Mouse (Mus musculus) ES-CJ7 (cell line): Measurements from ENCODE around the gene Irf7.
"Not testable (repeated sequence)": the region's sequence is repeated elsewhere in the genome, so short reads cannot be mapped to it uniquely, and the experiment has no call there.

Experiments used
- DNase-seq: peaks from one replicate; pipeline ENCODE4 v3.0.0; 2011; ENCODE audit warnings: low read depth, low spot score

Irf7 gene

DNA sequence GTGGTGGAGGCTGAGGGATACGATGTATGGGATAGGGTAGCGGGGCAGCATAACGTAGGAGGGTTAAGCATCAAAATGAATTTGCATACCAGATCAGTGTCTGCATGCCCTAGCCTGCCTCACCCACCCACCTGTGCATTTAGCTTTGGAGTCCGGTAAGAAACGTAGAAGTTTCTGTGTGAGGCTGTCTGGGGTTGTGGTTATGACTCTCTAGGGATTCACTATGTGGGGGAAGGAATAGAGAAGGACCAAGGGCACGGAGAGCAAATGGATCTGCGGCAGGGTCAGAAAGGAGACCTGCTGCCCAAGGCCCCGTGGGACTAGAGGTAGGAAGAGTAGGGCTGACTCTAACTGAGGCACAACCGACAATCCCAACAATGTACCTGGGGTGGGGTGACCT lies 9.1 kb upstream of the Irf7 start:
- DNase-seq: no peak

DNA sequence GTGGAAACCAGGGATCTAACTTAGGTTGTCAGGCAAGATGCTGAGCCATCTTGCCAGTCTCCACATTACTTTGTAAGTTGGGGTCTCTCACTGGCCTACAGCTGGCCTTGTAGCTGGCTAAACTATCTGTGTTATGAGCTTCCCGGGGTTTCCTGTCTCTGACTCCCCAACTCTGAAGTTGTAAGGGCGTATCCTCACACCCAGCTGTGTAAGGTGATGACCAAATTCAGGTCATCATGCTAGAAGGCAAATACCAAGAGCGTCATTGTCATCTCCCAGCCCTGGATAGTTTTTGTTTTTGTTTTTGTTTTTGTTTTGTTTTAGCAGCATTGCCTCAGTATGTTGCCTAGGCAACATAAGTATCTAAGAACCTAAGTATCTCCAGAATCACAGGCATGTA lies 4.3 kb upstream of the Irf7 start:
- DNase-seq: no peak

DNA sequence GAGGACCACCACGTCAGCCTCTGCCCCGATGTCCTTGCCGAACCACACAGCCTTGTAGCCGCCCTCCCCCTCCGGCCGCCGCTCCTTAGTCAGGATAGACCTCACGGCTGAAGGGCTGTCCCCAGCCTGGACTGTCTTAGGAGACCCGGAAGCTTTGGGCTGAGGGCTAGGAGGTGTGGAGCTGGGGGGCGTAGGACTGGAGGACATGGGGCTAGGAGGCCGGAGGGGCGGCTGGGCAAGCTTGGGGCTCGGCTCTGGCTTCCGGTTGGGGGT lies 2.9 kb upstream of the Irf7 start:
- no peak for DNase-seq

DNA sequence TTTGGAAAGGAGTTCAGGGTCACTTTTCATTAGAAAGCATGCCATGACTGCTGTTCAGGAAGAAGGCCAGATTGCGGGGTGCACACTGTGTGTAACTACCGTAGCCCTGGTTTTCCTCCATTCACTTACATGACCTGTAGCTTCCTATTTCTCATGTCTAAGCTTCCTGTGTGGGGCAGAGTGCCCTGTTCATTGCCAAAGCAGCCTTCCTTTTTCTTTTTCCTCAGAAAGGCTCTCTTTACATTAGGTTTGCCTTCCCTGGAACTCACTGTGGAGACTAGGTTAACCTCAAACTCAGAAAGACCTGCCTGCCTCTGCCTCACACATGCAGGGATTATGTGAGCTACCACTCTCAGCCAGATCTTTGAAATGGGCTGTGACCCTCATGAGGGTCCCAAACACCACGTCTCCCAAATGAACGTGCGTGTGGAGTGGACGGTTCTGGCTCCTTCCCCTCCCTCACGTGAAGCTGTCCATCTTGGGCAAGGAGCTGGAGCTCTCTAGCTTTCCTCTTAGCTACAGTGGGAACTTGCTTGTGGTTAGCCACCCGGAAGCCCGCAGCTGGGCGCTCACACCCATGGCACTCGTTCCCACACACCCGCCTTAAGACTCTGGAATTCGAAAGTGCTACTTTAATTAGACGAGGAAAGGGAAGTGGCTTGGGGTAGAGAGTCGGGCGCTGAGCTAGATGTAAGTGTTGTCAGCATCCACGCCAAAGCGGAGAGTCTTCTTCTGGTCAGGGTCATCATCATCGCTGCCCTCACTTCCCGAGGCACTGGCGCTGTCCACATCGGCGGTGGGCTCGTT lies 2.4 kb upstream of the Irf7 start:
- no peak for DNase-seq

DNA sequence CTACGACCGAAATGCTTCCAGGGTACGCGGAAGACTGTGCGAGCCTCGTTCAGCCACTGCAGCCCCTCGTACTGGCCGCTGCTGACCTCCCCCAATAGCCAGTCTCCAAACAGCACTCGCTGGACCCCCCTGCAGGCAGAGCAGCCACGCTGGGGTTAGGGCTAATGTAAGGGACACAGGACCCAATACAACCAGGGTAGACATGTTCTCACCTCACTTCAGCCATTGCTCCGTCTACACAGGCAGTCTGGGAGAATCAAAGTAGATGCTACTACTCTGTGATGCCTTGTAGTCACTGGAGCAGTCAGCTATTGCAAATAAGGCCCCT lies 906 bp downstream of the Irf7 start:
- DNase-seq: no peak

DNA sequence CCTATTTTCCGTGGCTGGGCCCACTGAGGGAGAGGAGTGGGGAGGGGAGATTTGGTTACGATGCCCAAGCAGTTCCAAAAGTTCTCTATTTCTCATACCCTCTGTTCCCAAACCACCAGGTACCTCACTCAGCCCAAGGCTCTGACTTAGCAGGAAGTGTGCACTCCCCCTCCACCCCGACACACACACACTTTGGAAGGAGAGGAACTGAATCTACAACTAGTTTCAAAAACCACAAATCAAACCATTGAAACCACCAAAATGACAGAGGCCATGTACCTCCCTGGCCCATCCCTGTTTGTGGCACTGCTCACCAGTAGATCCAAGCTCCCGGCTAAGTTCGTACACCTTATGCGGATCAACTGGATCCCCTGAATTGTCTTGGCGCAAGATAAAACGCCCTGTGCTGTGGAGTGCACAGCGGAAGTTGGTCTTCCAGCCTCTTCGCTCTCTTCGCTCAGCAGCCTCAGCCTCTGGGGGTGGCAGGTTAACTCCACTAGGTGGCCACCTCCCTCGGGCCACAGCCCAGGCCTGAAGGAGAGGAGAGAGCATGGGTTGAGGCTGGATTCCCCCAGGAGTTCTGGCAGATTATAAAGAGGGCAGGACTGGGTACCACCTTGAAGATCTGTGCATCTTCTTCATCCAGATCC lies 1.4 kb downstream of the Irf7 start:
- peak; percentile 19 for DNase-seq

DNA sequence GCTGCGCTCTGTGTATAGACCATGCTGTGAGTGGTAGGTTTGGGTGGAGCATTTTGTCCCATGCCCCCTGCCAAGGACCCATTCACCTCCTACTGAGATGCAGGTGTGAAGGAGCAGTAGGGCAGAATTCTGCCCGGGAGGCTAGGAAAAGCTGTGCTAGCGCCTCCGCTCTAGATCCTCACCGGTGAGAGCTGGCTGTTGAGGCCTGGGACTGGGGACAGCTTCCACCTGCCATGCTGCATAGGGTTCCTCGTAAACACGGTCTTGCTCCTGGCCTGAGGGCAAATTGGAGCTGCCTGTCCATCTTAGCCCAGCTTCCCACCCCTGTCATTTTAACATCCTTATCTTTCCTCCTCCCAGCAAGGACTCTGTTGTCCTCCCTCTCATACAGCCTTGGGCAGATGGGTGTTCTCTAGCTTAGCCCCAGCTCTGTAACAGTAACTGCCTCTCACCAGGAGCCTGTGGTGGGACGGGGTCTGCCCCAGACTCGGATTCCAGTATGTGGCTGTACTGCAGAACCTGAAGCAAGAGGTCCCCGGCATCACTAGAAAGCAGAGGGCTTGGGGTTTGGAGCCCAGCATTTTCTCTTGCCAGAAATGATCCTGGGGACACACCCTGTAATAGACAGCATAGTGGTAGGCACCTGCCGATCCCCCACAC lies 2.1 kb downstream of the Irf7 start:
- no peak for DNase-seq

DNA sequence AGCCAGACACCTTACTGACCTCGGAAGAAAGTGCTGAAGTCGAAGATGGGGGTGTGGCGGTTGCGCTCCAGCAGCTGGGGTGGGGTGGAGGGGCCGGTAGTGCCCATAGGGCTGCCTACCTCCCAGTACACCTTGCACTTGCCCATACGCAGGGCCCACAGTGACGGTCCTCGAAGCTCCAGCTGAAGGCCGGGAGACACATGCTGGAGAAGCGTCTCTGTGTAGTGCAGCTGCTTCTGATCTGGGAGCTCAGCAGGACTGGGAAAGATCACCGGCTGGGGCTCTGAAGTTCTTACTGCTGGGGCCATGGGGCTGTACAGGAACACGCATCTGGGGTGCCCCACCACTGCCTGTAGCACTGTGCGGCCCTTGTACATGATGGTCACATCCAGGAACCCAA lies 2.6 kb downstream of the Irf7 start:
- no peak for DNase-seq

DNA sequence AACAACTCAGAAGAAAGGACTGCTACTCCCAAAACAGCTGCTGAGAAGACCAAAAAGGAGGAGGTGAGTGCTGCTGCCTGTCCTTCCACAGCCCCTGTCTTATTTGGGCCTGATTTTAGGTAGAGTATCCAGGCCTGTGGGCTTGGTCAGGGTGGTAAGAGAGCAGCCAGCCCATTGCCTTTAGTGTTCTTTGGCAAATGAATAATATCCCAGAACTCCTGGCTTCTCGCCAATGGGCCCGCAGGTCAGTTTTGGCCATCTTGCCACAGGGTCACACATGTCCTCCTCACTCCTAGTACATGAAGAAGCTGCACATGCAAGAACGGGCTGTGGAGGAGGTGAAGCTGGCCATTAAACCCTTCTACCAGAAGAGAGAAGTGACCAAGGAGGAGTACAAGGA lies 4.8 kb downstream of the Irf7 start:
- no peak for DNase-seq

DNA sequence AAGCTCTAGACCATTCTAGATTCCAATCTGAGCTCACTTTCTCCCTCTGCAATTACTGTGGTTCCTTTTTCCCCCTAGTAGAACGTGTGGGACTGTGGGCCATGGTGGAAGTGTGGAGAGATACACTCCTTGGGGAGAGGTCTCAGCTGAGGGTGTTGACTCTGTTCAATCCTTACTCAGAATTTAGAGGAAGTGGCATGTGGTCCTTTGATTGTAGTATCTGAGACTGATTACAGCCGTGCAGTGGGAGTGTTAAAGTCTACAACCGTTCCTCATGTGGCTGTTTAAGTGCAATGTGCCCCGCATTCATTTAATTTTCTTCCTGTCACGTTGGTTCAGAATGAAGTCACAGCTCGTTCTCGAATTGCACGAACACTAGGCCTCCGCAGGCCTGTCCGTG lies 10.1 kb downstream of the Irf7 start:
- no peak for DNase-seq

DNA sequence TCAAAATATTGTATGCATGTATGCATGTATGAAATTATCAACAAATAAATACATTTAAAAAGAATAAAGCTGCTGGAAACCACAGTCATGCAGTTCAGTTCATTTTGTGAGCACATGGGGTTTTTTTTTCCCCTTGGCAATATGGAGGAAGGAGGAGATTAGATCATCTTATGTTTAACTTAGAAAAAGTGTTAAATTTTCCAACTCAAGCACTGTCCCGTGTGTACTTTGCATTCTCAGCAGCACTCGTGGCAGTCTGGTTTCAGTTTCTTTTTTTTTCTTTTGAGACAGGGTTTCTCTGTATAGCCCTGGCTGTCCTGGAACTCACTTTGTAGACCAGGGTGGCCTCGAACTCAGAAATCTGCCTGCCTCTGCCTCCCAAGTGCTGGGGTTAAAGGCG lies 15.8 kb downstream of the Irf7 start:
- DNase-seq: not testable (repeated sequence)

DNA sequence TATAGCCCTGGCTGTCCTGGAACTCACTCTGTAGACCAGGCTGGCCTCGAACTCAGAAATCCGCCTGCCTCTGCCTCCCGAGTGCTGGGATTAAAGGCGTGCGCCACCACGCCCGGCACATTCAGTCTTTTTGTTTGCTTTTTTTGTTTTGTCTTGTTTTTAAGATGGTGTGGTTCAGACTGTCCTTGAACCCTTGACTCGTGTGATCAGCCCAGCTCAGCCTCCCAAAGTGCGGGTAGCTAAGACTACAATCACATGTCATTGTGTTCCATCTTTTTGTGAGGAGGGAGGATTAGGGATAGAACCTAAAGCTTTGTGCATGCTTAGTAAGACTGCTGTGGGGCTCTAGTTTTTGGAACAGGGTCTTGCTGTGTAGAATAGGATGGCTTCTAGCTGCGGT lies 34.7 kb downstream of the Irf7 start:
- peak; percentile 68 for DNase-seq

DNA sequence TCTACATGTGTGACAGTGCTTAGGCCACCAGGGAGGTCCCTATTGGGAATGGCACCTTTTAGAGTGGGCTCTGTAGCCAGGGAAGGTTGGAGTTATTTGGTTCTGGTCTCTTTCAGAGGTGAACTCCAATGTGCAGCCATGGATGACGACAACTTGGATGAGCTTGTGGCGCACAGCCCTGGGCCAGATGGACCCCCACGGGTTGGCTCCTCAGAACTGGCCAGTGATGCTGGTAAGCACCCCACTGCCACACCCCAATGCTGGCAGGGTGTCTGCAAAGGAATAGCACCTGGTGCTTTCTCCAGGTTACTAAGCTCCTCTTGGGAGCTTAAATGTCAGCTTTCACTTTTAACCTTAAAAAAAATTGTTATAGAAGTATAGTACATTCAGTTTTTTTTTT lies 35.2 kb downstream of the Irf7 start:
- DNase-seq: no peak

DNA sequence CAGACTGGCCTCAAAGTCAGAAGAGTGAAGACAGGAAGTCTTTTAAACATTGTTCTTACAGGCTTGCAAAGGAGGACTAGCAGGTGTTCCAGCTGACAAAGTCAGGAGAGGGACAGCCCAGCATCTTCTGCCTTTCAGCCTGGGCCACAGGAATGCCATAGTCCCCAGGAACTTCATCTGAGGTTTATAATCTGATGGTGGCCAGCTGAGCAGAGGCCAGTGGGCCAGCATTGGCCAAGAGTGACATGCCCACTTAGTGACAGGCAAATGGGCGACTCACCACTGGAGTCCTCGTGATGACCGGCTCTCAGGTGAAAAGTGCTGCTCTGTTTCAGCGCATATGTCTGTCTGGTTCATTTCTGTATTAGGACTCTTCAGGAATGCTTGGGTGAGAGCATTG lies 35.7 kb downstream of the Irf7 start:
- no peak for DNase-seq

DNA sequence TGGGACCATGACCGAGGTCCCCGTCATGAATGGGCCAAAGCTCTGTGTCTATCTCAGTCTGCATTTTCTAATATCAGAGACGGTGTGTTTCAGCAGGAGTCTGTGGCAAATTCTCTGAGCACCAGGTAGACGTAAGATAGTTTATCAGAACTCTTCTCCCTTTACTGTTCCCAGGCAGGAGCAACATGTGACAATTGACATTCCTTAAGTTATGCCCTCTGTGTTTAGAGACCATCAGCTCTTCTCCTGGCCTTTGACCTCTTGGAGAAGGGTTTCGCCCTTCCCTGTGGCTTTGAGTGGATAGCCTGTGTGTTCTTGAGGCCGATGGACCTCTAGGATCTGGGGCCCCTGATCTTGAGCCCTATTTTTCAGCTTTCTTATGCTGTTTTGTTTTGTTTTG lies 36.6 kb downstream of the Irf7 start:
- no peak for DNase-seq

DNA sequence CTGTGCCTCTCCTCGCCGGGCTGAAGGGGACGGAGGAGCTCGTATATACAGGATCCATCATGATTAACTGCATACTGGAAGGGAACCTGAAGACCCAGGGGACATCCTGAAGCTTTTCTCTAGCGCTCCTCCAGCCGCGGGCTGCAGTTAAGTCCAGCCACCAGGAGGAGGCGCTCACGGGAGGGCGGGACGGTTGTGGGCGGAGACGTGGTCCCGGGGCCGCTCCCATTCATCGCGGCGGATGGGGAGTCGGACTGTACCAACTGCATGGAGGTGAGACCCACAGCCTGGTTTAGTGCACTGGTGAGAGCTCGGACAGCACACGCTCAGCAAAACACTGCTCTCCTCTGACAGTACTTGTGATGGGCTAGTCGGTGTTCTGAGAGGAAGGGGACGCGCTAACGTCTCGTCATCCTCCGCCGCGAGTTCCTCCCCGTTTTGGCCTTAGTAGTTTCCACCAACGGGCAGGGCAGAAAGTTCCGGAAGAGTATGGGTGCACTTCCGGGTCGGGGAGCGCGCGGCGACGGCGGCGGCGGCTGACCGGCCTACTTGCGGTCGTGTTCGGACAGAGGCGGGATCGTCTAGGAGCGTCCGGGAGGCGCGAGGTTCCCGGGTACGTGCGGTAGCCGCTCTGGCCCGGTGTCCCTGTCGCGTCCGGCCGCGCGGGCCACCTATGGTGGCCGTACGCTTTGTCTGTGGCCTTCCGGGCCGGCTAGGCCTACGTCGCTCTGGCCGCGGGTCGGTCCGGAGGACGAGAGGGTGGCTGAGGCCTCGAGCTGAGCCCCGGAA lies 37.8 kb downstream of the Irf7 start, which contains the start of gene Phrf1:
Phrf1 (plus strand) TSS at position 506 of the 789 bp plus-strand sequence.
- peak; percentile 91 for DNase-seq

DNA sequence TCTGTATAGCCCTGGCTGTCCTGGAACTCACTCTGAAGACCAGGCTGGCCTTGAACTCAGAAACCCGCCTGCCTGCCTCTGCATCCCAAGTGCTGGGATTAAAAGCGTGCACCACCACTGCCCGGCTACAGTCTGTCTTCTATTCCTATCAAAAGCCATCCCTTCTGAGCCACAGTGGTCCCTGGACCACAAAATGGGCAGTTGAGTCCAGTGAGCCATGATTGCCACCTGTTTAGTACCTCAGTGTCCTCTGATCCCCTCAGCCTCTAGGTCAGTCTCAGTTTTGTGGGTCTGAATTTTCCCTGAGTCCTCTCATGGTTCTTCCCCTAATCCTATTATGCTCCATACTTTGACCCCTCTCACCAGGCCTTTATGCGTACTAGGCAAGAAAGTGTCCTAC lies 38.5 kb downstream of the Irf7 start:
- no peak for DNase-seq

DNA sequence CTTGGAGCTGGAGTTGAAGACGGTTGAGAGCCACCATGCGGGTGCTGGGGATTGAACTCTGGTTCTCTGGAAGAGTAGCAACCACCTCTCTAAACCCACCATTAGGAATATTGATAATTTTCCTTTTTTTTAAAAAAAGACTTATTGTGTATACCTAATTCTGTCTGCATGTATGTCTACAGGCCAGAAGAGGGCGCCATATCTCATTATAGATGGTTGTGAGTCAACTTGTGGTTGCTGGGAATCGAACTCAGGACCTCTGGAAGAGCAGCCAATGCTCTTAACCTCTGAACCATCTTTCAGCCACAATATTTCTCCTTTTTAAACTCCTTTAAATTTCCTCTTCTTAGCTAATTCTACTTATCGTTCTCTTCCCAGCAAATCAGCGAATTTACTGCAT lies 39.7 kb downstream of the Irf7 start:
- DNase-seq: peak; percentile 60

DNA sequence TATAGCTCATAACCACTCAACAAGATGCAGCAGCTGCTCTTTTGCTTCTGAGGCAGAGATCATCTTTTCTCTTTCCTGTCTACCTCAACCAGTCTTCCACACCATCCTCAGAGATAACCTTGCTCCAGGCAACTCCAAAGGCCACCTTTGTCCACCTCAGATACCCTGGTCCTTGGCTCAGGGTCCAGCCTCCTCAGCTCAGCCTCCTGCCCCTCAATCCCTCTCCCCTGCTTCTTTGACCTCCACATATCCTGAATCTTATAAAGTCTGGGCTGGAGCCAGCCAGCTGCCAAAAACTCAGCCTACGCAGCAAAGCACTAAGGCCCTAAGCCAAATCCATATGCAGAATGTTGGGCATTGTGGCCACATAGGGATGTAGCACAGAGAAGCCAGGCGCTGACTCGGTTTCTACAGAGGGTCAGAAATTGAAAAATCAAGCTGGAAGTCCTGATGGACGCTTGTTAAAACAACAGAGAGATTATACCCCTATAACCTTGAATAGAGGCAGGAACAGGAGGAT lies 43.5 kb downstream of the Irf7 start:
- no peak for DNase-seq

DNA sequence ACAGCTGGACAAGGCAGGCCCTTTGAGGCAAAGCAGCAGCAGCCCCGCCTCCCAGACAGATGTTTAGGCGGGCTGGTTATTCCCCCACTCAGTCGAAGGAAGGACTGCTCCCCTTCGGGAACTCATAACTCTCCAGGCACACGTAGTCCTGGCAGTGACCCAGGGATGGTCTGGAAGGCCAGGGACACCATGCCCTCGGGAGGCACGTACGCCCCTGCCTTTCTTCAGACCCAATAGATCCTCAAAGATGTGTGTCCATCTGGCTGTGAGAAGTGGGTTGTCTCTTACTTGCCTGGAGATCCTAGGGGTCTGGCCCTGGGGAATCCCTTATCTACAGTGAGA lies 44.2 kb downstream of the Irf7 start:
- no peak for DNase-seq

DNA sequence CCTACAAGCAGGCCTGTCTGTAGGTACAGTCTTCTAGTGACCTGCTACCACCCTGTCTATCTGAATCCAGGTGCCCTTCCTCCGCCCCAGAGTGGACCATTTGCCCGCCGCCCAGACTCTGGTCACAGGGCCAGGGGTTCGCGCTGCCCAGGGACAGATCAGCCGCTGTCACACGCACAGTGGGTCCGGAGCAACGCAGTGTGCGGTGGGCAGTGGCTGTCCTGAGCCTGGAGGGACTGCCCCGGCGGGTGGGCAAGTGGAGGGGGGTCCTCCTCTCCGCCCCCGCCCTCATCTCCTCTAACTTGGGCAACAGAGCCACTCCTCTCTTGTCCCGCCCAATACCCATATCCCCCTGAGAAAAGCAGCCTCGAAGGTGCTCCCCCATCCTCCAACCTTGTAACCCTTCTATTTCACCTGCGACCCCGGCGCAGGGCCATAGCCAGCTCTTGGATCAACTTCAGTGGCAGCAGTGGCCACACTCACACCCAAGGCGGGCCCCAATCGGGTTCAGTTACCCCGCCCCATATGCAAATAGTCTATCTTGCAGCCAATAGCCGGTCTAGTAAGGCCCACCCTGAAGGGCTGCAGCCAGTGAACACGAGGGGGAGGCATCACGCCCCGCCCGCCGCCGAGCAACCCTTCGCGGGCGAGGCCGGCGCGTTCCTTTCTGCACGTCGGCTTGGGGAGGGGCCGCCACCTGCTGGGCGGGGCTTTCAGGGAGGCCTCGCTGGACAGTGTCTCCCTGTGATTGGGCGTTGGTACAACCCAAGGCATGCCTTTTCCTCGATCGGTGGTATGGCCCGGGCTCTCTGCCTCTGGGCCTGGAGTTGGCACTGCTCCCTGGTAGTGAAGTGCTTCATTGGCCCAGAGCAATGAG lies 44.8 kb downstream of the Irf7 start:
- peak; percentile 96 for DNase-seq
